Mouse (Mus musculus): ENCODE data around the gene Hs6st3.
"Not testable (repeated sequence)": the region's sequence is repeated elsewhere in the genome, so short reads cannot be mapped to it uniquely, and the experiment has no call there.

The Hs6st3 gene

DNA sequence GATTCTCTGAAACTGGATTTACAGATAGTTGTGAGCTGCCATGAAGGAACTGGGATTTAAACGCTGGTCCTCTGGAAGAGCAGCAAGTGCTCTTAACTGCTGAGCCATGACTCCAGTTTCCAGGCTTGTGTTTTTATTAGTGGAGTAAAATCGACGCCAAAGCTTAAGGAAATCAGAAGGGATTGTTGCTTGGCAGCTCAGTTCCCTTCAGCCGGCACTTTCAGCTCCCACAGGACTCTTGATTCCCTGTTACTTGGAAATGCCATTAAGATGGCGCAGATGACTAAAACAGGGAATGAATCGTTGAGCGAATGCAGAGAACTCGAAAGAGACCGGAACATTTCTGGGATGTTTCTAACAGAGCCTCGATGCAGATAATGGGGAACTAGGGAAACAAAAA is 112.2 kb downstream of the Hs6st3 start:
- no peak for DNase-seq

DNA sequence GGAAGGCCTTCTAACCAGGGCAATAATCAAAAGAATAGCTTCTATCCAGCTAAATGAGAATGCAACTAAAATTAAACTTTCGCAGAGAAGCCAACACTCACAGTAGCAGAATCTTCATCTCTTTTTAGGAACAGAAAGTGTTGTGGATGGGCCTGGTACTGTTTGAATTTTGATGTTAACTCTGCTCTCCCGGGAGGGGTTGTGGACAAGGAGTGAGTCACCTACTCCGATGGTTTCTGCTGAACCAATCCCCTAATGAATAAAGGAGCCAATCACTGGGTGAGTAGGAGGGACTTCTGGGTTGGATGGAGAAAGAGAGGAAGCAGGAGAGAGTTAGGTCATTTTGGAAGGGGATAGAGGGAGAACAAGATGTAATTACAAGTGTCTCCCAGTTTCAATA is 117.3 kb downstream of the Hs6st3 start:
- DNase-seq, result no peak

DNA sequence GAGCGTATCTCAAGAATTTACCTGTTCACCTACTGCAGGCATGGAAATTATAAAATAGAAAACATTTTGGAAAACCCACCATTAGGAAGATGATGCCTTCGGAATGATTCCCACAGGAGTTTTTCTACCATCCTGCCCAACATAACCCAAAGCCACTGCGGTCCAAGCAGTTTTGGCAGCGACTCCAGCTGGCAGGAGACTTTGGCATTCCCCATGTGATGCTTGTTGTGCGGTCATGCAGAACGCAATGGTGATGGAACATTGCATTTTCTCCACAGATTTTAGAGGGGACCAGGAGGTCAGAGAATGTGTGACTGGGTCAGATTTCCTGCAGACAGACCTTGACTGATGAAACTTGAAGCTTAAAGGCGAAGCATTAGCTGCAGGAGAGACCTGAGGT is 118.9 kb downstream of the Hs6st3 start:
- no peak for DNase-seq

DNA sequence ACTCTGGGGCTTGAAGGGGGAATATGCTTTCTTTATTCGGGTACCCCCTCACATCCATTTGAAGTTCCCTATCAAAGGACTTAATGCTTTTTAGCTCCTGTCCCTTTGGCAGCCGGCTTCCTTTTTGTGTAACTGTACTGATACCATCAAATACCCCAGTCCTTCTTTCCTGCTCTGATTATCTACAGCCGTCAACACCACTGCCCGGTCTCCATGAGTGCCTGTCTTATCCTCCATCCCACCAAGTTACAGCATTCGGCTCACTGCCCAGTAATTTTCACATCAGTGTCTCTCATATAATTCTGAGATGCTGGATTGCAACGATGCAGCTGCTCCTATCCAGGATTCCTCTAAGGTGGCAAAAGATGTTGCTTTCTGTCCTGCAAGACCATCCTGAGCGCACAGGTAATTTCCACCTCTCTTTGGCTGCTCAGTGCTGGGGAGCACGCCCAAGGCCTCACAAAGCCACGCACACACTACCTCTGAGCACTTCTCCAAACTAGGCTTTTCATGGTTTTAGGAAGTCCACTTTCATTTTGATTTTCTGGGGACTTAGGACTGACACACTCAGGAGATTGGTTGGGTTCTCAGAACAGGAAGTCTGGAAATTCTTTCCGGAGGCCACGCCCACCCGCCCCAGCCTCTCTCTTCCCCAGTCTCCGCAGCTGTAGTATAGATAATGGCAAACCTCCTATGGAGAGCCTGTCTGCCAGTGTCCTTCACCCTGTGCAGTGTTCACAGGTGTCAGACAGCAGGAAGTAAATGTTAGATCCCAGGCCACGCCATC is 122.2 kb downstream of the Hs6st3 start:
- DNase-seq, result no peak

DNA sequence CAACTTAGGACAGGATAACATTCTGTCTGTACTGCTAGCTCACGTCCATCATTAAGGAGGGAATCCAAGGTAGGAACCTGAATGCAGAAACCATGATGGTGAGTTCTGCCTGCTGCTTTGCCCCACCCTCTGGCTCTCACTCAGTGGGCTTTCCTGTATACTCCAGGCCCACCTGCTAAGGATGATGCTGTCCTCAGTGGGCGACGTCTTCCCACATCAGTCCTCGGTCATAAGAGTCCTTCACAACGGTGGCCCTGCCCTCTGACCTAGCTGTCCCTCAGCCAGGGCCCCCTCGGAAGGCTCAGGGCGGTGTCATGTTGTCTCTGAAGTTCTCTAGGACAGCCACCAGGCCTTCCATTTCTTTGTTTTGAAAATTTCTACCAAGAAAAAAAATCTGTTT is 128.2 kb downstream of the Hs6st3 start:
- no peak for DNase-seq

DNA sequence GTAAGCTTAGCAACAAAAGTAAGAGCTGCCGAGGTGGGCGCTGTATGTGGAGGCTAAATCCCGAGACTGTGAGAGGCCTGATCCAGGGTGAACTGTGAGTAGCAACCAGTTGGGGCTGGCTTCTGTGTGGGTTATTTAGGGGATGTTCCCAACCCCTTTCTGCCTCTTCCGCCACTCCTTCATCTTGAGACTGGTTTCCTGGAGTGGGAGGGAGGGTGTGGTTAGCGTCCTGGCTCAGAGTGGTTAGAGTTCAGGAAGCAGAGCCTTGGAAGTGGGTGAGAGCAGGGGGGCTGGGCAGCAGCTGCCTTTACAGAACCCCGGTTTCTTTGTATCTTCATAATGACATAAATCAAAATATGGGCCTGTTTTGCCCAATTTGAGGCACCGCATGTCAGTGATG is 134.9 kb downstream of the Hs6st3 start:
- DNase-seq, result peak; percentile 10 to 15

DNA sequence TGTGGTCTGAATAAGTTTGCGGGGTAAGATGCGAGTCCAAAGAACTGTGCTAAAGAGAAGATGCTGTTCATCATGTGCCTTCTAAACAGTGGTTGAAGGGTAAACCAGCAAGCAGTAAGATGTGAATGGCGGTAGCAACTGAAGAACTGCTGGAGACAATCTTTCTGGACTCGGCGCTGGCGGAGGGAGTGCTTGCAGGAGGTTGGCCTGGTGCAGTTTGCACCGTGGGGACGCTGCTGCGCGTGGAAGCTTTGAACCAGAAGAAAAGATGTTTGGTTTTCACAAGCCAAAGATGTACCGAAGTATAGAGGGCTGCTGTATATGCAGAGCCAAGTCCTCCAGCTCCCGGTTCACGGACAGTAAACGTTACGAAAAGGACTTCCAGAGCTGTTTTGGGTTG is 140.0 kb downstream of the Hs6st3 start:
- not testable (repeated sequence) for DNase-seq

DNA sequence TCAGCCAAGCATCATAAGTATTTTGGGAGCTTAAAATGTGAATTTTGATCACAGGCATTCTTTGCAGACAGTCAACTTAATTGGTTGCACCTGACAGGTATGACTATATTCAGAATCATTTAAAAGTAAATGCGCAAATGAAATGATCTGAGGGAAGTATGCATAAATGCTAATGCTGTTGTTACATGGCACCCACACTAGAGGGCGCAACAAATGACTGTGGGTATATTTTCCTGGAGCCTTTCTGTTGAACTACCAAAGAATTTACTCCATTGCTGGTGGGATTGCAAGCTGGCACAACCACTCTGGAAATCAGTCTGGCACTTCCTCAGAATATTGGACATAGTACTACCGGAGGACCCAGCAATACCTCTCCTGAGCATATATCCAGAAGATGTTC is 145.8 kb downstream of the Hs6st3 start:
- no peak for DNase-seq

DNA sequence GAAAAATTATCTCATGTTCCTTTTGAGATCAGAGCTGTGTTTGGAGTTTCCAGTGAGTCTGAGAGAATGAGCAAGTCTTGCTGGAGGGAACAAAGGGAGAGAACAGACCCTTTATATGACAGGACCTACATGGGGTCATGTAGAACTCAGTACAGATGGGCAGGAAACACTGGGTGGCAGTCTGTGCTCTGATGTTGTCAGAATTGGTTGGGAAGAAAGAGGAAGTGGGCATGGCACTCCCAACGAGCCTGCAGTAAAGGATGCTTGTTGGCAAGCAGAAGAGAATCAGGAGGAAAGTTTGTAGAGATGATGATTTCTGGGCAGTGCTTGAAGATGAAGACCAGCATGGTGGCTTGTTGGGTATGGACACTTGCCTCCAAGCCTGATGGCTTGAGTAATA is 151.5 kb downstream of the Hs6st3 start:
- no peak for DNase-seq

DNA sequence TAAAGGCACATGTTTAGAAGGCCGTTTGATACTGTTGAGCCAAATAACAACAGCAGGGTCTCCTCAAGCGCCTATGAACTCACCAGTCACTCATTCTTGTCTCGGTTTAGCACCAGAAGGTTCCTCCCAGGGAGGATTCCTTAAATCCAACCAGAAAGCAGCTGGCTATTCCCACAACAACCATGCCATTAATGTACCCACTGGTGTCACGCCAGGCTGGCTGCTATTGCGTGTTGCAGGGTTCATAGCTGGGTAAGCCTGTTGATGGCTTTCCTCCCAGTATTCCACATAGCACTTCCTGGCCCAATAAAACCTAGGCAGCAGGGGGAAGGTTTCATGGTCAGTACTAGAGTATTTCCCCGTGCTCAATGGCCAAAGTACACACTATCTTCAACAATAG is 155.9 kb downstream of the Hs6st3 start:
- DNase-seq, result no peak

DNA sequence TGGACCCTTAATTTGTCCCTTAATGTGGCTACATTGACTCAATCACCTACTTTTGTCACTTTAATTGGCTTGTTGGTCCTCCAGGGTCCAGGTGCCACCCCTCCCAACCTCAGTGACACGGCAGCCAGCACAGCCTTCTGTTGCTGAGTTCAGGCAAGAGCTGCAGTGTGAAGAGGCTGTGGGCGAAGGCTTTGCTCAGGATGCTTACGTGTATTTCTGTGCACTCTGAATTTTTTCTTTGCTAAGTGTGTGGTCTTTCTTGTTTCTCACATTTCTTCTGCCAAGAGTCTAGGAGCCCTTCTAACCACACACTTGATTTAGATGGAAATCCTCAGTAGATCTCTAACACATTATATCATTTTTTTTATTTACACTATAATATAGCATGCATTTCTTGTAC is 168.3 kb downstream of the Hs6st3 start:
- DNase-seq, result no peak

DNA sequence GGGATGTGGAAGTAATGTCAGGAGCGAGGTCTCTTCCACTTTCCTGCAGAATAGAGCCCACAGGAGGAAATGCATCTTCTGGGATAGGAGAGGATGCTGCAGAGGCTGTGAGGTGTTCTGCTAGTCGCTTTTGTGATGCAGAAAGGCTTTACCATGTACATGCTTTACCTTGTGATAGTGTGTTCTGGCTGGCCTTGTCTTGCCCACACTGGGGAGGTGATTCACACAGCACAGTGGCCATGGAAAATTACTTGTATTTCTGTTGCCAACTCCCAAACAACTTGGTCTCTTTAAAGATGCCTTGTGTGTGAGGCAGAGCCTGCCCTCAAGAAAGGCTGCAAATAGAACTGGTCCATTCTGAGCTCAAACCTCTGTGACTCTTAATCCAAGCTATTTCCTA is 180.2 kb downstream of the Hs6st3 start:
- no peak for DNase-seq

DNA sequence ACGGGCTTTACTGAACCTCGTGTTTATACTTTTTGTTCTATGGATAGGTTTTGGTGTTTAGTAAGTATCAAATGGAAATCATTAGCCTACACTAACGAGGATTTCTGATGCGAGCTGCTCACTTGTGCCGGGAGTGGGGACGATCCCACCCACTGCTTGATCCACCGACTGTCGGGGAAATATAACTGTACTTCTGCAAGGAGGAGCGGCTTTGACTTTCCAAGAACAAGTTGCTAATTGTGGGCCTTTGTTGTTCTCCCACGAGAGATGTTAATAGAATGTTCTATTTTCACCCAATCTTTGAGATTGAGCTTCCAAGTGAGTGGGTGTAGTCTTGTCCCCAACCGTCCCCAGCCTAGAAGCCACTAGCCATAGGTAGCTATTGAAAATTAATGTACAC is 209.1 kb downstream of the Hs6st3 start:
- no peak for DNase-seq

DNA sequence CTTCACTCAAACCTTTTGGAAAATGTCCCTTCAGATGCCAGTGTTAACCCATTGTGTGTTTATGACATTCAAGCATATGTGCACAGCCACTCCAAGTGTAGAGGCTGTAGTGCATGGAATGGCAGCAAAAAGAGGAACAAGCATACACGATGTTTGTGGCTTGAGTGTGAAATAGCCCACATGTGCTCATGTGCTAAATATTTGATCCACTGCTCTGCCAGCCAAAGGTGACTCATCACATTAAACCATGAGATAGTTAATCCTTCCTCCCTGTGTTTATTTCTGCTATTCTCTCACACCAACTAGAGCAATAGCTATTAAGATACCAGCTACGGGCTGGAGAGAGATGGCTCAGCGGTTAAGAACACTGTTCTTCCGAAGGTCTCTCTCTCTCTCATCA is 223.3 kb downstream of the Hs6st3 start:
- no peak for DNase-seq

DNA sequence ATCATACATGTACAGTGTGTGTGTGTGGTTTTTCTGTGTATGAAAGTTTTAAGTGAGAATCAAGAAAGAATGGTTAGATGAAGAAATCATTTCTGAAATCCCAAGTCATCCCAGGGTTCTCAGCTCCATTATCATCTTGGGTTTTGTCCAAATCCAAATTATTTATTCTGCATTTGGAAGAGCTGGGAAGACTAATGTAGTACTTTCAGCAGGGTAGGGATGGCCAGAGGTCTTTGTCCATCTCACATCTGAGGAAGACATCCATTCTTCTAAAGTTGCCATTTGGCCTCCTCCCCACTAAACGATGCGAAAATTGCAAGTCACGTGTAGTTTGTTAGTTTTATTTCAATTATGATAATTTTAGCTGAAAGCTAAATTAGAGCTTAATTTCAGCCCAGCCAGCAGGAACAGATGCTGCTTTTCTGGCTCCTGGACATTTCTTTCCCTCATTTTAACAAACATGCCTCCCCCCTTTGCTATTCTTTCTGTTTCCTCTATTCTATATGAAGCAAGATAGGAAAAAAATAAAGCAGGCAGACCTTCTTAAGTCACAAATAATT is 229.8 kb downstream of the Hs6st3 start:
- no peak for DNase-seq

DNA sequence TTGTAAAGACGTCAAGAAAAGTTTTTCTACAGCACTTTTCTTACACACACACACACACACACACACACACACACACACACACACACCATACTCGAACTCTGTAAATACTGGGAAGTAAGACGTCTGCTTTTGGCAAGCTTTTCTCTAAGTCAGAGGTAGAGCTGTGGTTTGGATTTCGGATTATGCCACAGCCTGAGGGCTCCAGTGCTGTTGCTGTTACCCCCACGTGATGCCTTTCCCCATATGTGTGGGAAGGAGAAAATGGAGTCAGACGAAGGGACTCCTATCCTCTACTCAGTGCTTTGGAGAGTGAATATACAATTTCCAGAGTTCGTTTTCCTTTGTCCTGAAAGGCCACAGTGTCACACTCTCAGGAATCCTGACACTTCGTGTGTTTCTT is 231.1 kb downstream of the Hs6st3 start:
- DNase-seq, result no peak

DNA sequence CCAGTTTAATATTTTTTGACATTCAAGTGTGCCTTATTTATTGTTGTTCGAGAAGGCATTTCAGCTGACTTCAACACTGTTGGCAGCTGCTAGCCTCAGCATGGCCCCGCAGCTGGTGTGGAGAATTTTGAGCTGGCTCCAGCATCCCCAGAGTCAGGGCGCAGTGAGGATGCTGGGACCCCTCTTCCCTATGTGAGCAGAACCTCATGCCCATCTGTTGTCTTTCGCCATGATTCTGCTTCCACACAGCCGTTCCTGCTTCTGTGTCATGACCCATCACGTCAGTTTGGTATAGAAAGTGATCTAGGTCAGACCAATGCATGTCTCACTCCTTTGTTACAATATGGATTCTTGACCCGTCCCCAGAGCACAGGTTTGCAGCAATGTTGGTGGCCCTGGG is 231.9 kb downstream of the Hs6st3 start:
- DNase-seq, result no peak

DNA sequence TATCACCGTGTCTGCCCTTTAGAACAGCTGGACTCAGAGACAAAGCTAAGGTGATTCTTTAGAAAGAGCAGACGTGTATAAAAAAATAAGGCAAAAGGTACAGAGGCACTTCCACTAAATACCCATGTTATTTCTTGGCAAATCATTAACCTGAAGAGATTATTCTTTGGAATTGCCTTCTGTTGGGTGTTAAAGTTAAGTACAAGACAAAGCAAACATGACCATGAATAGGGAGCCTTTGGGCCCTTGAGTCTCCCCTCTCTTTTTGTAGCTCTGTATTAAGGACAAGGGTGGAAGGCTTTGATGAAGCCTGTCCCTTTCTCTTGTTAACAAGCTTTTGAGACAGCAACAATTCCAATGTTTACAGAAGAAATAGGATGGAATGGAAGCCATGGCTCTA is 241.2 kb downstream of the Hs6st3 start:
- no peak for DNase-seq

DNA sequence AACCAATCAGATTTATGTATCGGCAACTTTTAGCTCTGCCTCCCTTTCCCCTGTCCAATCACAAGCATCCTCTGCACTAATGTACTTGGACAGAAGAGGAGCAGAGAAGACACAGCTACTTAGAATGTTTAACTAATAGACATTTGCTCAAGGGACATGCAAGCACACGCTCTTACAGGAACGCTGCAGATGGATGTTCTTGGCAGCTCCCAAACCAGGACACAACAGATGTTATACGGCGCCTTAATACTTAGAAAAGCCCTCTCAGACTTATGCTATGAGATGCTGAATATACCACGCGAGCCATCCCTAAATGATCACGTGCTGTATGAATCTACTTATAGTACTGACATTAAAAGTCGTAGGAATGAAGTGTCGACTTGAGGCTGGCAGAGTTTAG is 263.5 kb downstream of the Hs6st3 start:
- DNase-seq, result no peak

DNA sequence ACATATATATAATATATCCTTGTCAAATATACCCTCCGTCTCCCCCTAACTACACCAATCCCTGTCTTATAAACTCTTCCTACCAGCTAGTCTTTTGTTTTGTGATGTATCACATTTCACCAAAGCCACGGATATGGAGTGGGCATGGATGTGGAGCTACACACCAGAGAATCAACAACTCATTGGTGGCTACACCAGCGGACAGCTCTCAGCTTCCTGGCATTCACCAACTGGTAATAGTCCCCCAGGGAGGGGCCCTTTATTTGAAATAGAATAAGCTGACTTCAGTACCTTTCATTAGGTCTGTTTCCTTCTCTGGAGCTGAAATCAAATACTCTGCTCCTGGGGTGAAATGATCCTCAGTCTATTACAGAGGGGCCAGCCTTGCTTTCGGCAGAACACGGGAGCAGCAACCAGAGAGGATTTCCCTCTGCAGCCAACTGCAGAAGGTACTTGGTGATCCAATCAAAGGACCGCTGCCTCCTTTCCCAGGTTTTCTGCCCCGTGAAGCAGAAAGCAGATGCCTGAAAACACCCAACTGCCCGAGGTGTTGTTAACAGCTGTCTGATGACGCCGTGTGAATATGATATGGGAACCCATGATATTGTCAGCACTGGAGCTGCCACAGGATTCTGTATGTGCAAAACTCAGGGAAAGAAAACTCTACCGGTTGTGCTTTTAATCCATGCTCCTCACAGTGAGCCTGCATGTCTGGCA is 271.4 kb downstream of the Hs6st3 start:
- no peak for DNase-seq

DNA sequence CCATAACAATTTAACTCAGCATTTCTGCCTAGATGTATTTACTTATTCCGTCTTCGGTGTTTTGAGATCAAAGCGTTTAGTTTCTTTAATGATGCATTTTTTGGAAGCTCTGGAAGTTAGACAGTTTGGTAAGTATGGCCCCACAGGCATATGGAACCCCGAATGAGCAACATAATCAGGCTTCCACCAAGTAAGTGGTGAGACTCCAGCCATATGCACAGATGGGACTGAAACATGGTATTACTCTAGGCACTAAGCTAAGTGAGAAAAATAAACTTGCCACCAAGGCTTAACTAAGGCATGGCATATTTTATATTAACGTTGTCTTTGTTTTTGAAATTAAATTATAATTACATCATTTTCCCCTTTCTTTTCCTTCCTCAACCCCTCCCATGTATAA is 284.8 kb downstream of the Hs6st3 start:
- DNase-seq, result no peak

DNA sequence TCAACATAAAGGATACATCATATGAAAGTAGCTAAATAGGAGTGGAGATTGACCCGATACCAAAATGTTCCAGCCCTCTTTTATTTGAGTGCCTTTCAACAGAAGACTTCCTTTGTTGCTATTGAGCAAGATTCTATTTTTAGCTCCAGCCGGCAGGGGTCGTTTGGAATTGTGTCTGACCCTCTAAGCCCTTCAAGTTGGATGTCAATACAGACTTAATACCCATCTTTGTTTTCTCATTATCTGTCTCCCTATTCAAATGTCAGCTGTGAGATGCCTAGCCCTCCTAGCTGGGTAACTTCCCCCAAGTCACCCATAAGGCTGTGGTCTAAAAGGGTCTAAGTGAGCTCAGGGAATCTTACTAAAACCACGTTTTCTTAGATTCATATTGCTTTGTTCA is 312.3 kb downstream of the Hs6st3 start:
- no peak for DNase-seq

DNA sequence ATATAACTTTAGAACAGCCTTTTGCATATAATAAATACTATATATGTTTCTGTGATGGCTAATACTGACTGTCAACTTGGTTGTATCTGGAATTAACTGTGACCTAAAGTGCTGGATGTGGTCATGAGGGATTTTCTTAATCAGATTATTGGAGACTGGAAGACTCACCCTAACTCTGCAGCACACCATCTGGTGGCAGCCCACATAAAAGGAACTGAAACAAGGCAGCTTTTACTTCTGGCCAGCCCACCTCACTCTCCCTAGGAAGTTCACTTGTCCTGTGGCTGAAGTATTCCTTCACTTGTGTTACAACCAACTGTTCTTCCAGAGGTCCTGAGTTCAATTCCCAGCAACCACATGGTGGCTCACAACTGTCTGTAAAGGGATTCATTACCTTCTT is 313.5 kb downstream of the Hs6st3 start:
- DNase-seq, result no peak

DNA sequence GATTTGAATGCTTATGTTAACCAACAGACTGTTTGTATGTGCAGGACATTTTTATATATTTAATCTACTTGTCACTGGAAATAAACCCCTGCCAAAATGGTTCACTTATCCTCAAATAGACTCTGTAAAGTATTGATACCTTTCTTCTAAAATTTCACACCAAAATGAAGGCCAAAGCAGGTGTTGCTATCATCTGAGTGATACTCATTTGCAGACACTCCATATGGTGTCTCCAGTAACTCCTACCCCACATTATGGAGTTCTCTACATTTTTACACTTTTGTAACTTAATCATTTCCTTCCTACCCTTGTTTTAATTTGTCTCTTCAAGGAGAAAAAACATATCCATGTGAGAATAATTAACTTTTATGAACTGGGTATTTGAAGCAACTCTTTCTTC is 314.2 kb downstream of the Hs6st3 start:
- DNase-seq, result no peak
